Mouse (Mus musculus) layer of hippocampus, postnatal 14 days (tissue): ENCODE measurements around the gene Tkfc. TPM values are rescaled to one million over a fixed set of nuclear protein-coding genes. Genes with fewer than 3 reads are reported as not detected.
"Not testable (repeated sequence)": the region's sequence is repeated elsewhere in the genome, so short reads cannot be mapped to it uniquely, and the experiment has no call there.

Experiments
- DNase-seq, 2 experiments: peaks; one replicate each; pipeline ENCODE4 v3.0.0; 2021 to 2022; ENCODE audit warnings: low spot score in 2 of 2, mixed read lengths in 1 of 2
- total RNA-seq, 2 experiments: library from RNA; stranded (reverse); gene quantifications; 2 replicates each; pipeline ENCODE4 v1.2.3; 2021

Tkfc gene
- total RNA-seq, 2 experiments from 2014 or later: 21.7 to 24.4 TPM

GRCm38 (mm10) chr19:10589127-10589857 is 16.2 kb downstream of the Tkfc start:
- DNase-seq: no peak

GRCm38 (mm10) chr19:10587231-10587630 is 18.2 kb downstream of the Tkfc start:
- DNase-seq: no peak

GRCm38 (mm10) chr19:10585112-10585511 is 20.3 kb downstream of the Tkfc start:
- DNase-seq: no peak

GRCm38 (mm10) chr19:10583550-10584146 is 21.8 kb downstream of the Tkfc start:
- DNase-seq: no peak

GRCm38 (mm10) chr19:10581984-10582383 is 23.5 kb downstream of the Tkfc start:
- no peak for DNase-seq

- DNase-seq: no peak
Observed at GRCm38 (mm10) chr19:10580761-10581160, 24.7 kb downstream of the Tkfc start.

- DNase-seq: no peak
Observed at GRCm38 (mm10) chr19:10580102-10580501, 25.4 kb downstream of the Tkfc start.

GRCm38 (mm10) chr19:10576690-10577561 is 28.5 kb downstream of the Tkfc start, which contains the start of the genes Cyb561a3 and Tmem138:
Gene Cyb561a3 (plus strand): TSS chr19:10577172.
Gene Tmem138 (minus strand): TSS chr19:10577362.
- peak; percentile 94 to 95 for DNase-seq

- no peak for DNase-seq
Observed at GRCm38 (mm10) chr19:10569627-10570026, 35.8 kb downstream of the Tkfc start.

- DNase-seq: no peak
Observed at GRCm38 (mm10) chr19:10565217-10565616, 40.2 kb downstream of the Tkfc start.

- no peak for DNase-seq
Observed at GRCm38 (mm10) chr19:10564278-10564677, 41.2 kb downstream of the Tkfc start.

GRCm38 (mm10) chr19:10562351-10562750 is 43.1 kb downstream of the Tkfc start:
- no peak for DNase-seq

GRCm38 (mm10) chr19:10561558-10562314 is 43.7 kb downstream of the Tkfc start:
- DNase-seq: no peak

GRCm38 (mm10) chr19:10560108-10560507 is 45.3 kb downstream of the Tkfc start:
- no peak for DNase-seq

- DNase-seq: not testable (repeated sequence)
Observed at GRCm38 (mm10) chr19:10557837-10558375, 47.5 kb downstream of the Tkfc start.

- DNase-seq: no peak
Observed at GRCm38 (mm10) chr19:10557430-10557829, 48.0 kb downstream of the Tkfc start.

- DNase-seq: no peak
Observed at GRCm38 (mm10) chr19:10557001-10557400, 48.5 kb downstream of the Tkfc start.

GRCm38 (mm10) chr19:10555624-10556510 is 49.6 kb downstream of the Tkfc start, which contains the start of gene Tmem216:
Gene Tmem216 (minus strand): TSS chr19:10556238.
- peak; percentile 78 to 83 for DNase-seq

GRCm38 (mm10) chr19:10539454-10539853 is 66.0 kb downstream of the Tkfc start:
- DNase-seq: no peak
